Mouse (Mus musculus): ENCODE measurements around the gene F2r.
A peak's percentile ranks its signal among the peaks of the same experiment; 100 is the strongest.

GRCm38 (mm10) chr13:95563693-95564092 is 54.6 kb downstream of the F2r start:
- peak; percentile 97 for TF ChIP-seq CTCF (IDR thresholded peaks at IDR 0.05; ENCODE audit: low read depth)
- no peak for TF ChIP-seq EP300 (optimal IDR thresholded peaks at IDR 0.05)
